Mouse (Mus musculus) neural tube, embryonic 10.5 days (tissue): ENCODE measurements around the gene Sbds.

Source experiments
- DNase-seq: peaks from one replicate; pipeline ENCODE4 v3.0.0-alpha.2; 2017; ENCODE audit warnings: low spot score; ENCODE audit errors: extremely low spot score

Gene Sbds

DNA sequence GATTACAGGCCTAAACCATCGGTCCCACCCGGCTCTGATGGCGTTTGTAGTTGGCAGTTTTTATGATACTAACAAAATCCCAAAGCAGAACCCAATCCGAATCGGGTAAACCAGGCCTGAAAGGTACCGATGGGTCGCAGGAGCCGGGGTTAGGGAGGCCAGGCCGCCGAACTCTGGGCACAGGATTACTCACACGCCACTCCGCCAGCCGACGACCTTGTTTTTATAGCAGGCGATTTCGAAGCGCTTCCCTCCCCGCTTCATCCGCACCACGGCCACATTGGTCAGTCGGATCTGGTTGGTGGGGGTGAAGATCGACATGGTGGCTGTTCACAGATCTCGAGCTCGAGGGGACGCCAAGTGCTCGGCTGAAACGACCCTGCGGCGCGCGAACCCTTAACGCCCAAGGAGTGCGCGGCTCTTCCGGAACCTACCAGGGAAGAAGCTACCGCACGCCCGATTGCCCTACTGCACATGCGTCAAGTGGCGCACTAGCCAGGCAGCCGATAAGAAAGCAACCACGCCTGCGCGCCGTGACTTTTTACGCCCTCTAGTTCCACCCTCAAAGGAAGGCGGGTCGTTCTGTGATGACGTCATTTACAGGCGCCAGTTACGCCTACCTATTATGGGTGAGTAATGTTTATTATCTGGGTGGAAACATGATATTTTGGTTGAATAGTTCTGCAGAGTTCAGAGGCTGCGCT is at the start of gene Sbds, which contains the start of gene Tyw1:
TSS of gene Sbds (minus strand) at position 514 of the 704 bp plus-strand sequence.
TSS of gene Tyw1 (plus strand) at position 603 of the 704 bp plus-strand sequence.
- peak; percentile 96 for DNase-seq

DNA sequence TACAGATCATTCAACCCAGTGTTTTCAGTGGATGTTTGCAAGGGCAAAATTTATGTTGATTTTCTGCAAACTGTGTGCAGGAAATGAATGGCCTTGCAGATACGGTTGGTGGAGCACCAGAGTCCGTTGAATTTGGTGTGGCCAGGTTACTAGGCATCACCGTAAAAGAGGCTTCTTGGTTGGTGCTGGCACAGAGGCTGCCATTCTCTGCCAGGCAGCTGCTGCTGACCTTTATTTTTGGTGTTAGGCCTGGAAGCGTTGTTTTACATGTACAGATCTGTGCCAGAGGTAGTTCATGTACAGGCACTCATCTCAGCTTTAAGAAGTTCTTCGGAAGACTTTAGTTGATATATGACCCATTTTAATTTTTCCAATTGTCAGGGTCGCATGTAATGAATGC is 48.3 kb upstream of the Sbds start:
- DNase-seq: no peak

DNA sequence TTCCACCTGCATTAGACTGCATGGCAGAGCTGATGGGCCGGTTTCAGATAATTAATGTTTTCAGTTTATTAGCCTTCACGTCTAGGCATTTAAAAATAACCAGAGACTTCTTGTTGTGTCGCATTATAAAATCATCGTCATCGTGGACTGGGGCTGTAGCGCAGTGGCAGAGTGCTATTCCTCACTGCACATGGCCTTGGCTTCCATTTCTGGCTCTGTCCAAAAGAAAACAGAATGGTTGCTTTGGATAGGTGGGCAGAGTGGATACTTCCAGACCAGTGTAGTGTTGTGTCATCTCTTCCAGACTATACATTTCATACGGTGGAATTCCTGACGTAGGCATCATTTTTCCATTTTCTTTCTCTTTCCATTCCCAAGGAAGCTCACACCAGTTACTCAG is 44.2 kb upstream of the Sbds start:
- no peak for DNase-seq

DNA sequence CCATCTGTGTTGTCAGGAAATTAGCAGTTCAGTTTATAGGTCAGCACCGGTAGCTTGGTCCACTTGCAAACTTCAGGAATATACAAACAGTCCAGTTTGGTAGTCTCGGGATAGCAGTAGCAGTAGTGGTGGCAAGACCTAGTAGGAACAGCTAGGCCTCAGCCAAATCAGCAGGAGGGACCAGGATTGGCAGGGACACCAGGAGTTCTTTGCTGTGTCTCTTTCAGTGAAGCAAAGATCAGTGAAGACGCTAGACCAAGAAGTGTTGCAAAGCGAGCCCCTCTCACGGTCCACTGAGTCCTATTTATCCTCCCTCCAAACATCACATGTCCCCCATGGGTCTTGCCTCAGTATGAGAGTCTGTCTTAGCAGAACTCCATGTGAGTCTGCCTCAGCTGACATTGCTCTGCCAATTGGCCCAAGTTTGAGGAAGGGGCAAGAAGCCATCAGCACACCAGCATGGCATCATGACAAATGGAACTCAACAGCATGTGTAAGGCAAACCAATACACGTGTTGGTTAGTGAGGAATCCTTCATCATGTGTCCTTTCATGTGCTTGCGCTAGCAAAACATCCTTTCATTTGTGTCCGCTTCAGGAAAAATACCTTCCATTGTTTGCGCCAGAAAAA is 43.6 kb upstream of the Sbds start:
- DNase-seq: no peak

DNA sequence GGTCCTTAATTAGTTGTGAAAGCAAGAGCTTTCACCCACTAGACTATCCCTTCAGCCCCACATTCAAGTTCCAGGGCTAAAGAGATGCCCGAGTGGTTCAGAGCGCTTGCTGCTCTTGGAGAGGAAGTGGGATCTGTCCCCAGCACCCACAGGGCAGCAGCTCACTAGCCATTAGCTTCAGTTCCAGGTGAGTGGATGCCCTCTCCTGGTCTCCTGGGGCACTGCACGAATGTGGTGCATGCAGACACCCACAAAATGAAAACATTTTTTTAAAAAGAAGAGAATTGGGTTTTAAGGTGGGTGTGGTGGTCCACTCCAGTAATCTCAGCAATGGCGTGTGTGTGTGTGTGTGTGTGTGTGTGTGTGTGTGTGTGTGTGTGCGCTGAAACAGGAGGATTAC is 40.7 kb upstream of the Sbds start:
- no peak for DNase-seq

DNA sequence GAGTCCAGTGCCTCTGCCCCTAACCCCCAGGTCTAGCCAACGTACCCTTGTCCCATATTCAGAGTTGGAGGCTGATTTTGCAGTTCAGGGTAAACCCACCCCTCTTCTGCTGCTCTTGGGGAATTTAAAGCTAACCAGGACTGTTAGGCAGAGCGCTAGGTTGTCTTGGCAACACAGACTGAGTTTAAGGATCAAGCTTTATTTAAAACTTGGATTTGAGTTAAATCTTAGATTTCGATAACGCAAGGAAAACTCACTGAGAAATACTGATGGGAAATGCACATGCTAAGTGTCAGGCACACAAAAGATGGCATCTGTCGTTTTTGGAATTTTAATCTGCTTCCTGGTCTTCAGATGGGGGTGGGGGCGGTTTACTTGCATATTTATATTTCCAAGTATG is 39.3 kb upstream of the Sbds start:
- DNase-seq: no peak

DNA sequence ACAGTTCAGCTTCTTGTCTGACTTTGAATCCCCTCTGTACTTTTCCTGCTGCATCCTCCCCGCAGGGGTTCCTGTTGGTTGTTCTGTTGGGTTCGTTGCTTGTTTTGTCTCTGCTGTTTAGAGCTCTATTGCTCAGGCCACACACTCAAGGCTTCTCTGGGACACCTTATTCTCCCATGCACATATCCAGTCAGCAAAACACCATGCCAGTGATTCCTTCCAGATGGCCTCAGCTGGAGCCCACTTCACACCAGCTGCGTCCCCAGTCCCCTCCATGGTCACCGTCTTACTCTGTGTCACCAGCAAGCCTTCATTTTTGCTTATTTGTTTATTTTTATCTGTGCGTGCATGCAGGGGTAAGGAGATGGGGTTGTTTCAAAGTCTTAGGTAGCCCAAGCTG is 38.6 kb upstream of the Sbds start:
- no peak for DNase-seq

DNA sequence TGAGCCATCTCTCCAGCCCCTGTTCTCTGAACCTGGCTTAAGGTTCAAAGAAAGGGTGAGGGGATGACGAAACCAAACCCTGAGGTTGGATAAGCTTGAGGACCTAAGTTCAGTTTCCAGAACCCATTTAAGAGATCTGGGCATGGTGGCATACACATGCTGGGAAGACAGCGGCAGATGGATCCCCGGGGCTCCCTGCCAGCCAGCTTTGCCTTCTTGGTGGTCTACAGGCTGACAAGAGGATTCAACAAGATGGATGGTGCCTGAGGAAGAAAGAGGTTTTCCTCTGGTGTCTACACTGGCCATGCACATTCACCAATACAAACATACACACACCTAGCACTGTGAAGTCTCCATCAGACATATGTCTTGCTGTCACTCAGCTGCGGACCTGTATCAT is 37.6 kb upstream of the Sbds start:
- DNase-seq: no peak

DNA sequence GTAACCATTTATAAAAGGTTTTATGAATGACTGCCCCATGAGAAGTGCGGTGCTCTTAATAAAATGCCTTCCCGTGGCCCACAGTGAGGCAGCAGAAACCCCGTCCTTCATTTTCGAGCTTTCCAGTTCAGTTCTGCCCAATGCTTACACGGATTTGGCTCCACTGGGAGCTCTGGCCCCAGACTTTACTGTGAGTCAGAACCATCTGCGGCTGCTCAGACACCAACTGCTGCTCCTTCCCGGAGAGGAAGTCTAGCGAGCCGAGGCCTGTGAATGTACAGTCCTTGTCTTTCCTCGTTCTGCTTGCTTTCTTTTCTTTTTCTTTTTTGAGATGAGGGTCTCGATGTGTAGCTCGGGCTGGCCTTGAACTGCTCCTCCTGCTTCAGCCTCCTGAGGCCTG is 35.4 kb upstream of the Sbds start:
- no peak for DNase-seq

DNA sequence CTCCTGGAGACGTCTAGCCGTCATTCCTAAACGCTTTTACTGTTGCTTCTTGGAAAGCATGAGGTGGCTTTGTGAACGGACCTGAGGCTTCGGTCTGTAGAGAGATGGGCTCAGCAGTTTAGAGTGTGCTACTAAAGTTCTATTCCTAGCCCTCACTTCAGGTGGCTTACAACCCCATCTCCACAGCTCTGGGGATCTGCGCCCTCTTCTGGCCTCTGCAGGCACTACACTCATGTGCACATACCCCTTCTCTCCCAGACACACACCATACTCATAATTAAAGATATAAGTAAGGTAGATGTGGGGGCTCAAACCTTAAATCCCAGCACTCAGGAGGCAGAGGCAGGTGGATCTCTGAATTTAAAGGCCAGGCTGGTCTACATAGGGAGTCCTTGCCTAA is 34.9 kb upstream of the Sbds start:
- no peak for DNase-seq

DNA sequence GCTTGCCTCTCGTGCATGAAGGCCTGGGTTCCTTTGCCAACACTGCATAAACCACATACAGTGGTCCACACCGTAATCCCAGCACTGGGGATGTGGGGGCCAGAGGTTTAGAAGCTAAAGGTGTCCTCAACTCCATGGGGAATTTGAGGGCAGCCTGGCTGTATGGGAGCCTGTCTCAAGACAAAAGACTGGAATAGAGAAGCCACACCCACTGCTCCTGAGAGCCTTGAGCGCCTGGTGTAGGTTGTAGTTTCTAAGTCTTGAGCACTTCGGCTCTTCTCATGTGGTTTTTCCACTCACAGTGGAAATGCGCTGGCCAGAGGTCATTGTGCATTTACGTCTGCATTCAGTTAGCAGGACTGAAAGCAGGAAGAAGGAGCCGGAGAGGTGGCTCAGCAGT is 32.8 kb upstream of the Sbds start:
- no peak for DNase-seq

DNA sequence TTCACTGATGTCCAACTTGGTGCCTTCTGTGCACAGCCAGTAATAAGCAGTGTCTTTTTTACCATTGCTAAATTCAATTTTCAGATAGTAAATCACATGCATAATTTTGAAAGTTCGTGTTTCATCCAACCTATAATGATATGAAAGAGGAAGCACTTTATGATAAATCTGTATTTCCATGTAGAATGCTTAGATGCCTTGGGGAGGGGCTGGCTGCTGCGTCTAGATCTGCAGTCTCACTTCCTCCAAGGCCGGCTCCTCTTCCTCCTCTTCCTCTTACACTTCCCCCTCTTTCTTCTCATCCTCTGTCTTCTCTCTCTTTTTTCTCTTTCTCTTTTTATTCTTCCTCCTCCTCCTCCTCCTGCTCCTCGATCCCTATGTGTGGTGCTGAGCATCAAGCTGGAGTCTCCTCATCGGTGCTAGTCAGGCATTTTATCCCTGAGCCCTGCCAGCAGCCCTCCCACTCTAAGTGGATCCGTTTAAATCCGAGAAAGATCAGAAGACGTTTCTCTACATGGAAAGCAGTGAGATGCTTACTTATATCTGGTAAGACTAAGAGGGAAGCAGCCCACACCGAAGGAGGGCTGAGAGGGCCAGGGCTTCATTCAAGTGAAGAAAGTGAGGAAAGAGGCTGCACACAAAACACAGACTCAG is 27.9 kb upstream of the Sbds start:
- no peak for DNase-seq

DNA sequence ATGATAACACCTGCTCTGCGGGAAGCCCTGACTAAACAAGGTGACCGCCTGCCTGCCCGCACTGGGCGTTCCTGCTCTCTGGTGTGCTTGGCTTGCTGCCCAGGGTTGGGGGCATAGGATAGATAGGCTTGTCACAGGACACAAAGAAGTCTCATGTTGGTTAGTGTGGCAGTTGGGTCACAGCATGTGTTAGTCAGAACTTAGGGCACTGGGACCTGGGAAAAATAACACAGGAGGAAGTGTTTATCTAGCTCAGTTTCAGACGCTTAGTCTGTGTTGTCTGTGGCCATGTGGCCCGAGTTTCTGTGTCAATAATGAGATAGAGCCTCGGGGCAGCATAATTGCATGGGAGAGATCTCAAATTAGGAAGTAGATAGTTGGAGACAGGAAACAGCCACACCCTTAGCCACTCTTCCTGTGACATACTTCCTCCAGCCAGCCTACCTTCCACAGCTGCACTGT is 22.7 kb upstream of the Sbds start:
- DNase-seq: no peak

DNA sequence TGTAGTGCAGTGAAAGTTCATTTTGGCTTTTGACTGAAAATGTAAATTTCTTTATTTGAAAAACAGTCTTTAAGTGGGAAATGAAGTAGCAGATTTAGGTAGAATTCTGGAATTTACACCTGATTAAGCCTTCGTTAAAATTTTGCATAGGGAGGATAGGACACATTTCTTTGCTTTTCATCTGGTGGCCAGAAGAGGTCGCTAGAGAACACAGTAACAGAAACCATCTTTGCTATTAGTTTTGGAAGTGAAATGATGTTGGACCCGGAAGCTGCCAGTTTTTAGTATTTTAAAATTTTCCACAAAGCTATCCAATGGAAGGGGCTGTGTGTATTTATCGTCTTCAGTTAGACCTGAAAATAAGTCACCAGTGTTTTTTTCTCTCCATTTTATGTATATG is 20.2 kb upstream of the Sbds start:
- no peak for DNase-seq

DNA sequence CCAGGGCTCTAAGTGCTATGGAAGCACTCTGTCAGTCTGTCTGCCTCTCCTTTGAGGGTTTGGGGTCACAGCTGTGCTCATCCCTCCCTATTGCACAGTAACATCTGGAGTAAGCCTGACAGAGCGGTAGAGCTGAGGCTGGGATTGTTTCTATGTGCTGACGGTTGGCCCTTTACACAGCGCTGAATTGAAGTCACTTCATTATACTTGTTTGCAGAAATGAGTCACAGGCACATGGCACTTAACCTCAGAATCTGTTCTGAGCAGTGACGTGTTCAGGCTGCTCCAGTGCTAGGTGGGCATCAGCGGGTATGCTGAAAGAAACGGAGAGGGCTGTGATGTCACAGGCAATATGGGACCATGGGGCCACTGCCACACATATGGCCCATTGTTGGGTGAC is 17.7 kb upstream of the Sbds start:
- DNase-seq: no peak

DNA sequence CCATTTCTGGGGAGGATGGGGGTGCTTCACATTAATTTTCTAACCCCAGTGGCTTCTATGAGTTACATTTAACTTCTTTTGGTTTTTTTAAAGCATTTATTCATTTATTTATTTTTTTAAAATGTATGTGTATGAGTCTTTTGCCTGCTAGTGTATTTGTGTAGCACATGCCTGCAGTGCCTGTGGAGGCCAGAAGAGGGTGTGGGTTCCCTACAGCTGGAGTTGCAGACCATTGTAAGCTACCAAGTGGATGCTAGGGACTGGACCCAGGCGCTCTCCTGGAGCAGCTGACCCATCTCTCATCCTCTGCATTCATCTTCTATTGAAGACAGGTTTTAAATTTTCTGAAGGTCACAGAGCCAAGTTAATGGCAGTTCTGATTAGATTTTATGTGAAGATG is 17.0 kb upstream of the Sbds start:
- DNase-seq: no peak

DNA sequence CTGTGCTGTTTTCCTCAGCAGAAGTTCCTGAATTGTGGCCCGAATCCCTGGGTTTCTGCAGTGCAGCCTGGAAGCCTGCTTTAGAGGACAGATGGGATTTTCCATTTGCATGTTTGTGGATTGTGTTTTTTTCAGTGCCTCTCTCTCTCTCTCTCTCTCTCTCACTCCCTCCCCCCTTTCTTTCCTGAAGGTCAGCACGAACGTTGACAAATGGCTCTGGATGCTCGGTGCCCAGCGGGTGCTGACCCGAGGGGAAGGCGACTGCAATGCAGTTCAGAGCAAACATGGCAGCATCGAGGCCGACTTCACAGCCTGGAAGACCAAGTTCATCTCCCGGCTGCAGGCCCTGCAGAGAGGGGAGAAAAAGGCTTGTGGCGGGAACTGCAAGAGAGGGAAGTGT is 13.6 kb upstream of the Sbds start:
- DNase-seq: no peak

DNA sequence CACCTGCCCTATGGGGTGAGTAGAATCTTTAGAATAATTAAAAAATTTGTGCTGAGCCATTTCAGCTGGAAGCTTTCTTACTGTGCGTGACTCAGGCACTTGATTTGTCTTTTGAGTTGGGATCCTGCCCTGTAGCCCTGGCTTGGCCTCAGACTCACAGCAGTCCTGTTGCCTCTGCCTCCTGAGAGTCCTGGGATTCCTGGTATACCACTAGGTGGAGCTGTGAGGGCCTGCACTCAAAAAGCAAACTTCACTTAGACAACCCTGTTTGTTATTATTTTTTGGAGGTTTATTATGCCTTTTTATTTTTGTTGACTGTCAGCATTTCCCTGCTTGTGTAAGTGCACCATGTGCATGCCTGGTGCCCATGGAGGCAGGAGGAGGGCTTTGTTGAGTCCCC is 12.0 kb upstream of the Sbds start:
- no peak for DNase-seq

DNA sequence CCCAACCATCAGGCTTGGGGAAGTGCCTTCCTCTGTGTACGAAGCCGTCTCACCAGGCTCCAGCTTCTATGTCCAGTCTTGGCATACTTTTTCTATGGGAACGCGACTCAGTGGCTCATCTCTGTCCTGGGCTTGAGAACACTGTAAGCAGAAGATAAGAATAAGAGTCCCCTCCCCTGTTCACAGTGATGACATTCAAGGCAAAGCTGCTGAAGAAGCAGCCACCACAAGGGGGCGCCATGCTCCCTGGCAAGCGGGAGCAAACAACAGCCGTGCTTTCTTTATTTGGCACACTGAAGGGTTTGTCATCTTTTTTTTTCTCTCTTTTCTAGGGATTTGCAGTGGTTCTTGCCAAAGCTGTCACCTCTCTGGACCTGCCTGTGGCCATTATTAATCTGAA is 11.3 kb upstream of the Sbds start:
- DNase-seq: peak; percentile 33

DNA sequence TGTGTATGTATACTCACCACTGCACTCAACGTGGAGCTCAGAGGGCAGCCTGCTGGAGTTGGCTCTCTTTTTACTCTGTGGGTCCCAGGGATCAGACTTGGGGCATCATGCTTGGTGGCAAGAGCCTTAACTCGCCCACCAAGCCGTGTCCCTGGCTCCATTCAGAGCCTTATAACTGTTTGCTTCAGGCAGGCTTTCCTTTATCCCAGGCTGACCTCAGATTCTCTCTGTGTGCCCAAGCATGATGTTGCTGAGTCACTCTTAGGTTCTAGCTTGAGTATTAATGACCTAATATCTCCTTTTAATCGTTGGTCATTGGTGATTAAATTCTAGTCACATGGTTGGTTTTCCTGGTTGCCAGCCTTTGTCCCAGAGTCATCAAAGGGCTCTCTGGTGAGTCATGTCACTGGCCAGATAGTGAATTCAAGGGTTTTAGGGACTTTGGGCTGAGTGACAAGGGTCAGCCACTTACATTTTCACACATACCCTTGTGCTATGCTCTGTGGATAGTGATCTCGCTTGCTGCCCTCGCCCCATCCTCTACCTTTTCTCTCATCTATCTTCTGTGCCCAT is 9.2 kb upstream of the Sbds start:
- DNase-seq: no peak

DNA sequence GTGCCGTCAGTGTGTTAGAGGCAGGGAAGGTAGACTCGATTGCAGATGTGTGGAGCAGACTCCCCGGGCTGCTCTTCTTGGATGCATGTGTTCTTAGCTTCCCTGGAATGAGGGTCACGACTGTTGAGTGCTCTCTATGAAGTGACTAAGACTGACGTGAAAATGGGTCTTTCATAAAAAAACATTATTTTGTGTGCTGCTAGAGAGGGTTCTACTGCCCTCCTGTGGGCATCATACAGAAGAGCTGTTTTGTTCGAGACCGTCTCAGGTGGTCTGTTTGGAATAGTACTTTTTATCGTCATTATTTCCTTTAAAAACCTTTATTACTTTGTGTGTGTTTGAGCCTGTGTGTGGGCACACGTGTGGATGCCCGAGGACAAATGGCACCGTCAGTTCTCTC is 8.1 kb upstream of the Sbds start:
- DNase-seq: no peak

DNA sequence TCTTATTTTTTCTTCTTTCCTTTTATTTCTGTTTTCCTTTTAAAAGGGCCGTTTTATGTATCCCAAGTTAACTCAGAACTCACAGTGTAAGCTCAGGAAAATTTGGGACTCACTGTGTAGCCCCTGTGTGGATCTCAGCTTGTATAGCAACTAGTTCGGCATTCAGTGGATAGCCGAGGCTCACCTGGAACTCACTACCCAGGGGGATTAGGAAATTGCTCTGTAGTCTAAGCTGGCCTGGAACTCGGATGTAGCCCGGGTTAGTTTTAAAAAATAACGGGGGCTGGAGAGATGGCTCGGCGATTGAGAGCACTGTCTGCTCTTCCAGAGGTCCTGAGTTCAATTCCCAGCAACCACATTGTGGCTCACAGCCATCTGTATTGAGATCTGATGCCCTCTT is 2.0 kb upstream of the Sbds start:
- no peak for DNase-seq
